Mouse (Mus musculus) myocyte (in vitro differentiated cells): ENCODE results near the gene Camsap2. TPM values are rescaled to one million over a fixed set of nuclear protein-coding genes. Genes with fewer than 3 reads are reported as not detected.

Source experiments
- H3K27me3 ChIP-seq: one replicate; pipeline ENCODE4 v1.6.1; 2011; ENCODE audit not compliant: control insufficient read depth, insufficient read depth, insufficient read length
- H3K36me3 ChIP-seq: one replicate; pipeline ENCODE4 v1.6.1; 2011; ENCODE audit not compliant: control insufficient read depth, insufficient read depth
- H3K4me2 ChIP-seq: one replicate; pipeline ENCODE4 v1.6.1; 2011; ENCODE audit warnings: low read depth, control low read depth
- H3K4me3 ChIP-seq: one replicate; pipeline ENCODE4 v1.5.1; 2011; ENCODE audit warnings: mild to moderate bottlenecking, control low read depth, moderate library complexity
- H3K79me2 ChIP-seq: one replicate; pipeline ENCODE4 v1.6.1; 2011; ENCODE audit not compliant: control insufficient read depth, insufficient read depth
- H3ac ChIP-seq: one replicate; pipeline ENCODE4 v1.6.1; 2011; ENCODE audit not compliant: control insufficient read depth, insufficient read length
- CEBPB ChIP-seq: IDR thresholded peaks from 2 replicates; pipeline ENCODE4 v1.6.1; 2011; ENCODE audit warnings: mild to moderate bottlenecking, moderate library complexity; ENCODE audit not compliant: poor library complexity, insufficient read depth, severe bottlenecking
- E2F4 ChIP-seq: IDR thresholded peaks from one replicate; pipeline ENCODE4 v1.6.1; 2011; ENCODE audit warnings: mild to moderate bottlenecking, control low read depth, moderate library complexity; ENCODE audit not compliant: insufficient read depth
- MAX ChIP-seq: IDR thresholded peaks from one replicate; pipeline ENCODE4 v1.6.1; 2011; ENCODE audit warnings: low read depth, mild to moderate bottlenecking, control low read depth
- MYOD1 ChIP-seq, 3 experiments: IDR thresholded peaks; one replicate each; pipeline ENCODE4 v1.6.1; 2011; ENCODE audit warnings: control low read depth in 2 of 3, low read depth in 2 of 3, mild to moderate bottlenecking in 2 of 3, moderate library complexity in 1 of 3; ENCODE audit not compliant: insufficient read length in 2 of 3, control insufficient read depth in 1 of 3
- MYOG ChIP-seq, 3 experiments: IDR thresholded peaks; one replicate each; pipeline ENCODE4 v1.6.1; 2011; ENCODE audit warnings: control low read depth in 2 of 3, low read depth in 2 of 3, mild to moderate bottlenecking in 2 of 3; ENCODE audit not compliant: insufficient read length in 2 of 3, control insufficient read depth in 1 of 3, insufficient read depth in 1 of 3
- POLR2A ChIP-seq: IDR thresholded peaks from one replicate; pipeline ENCODE4 v1.6.1; 2011; ENCODE audit warnings: low read depth, mild to moderate bottlenecking, control low read depth, moderate library complexity; ENCODE audit not compliant: insufficient read length
- POLR2AphosphoS2 ChIP-seq: IDR thresholded peaks from one replicate; pipeline ENCODE4 v1.6.1; 2011; ENCODE audit warnings: low read depth, control low read depth; ENCODE audit not compliant: insufficient read length
- REST ChIP-seq: IDR thresholded peaks from one replicate; pipeline ENCODE4 v1.6.1; 2011; ENCODE audit warnings: mild to moderate bottlenecking, control low read depth, moderate library complexity; ENCODE audit not compliant: insufficient read depth, insufficient read length
- SRF ChIP-seq: IDR thresholded peaks from one replicate; pipeline ENCODE4 v1.6.1; 2011; ENCODE audit warnings: low read depth; ENCODE audit not compliant: control insufficient read depth, insufficient read length
- TCF12 ChIP-seq: IDR thresholded peaks from one replicate; pipeline ENCODE4 v1.6.1; 2011; ENCODE audit warnings: mild to moderate bottlenecking, control low read depth; ENCODE audit not compliant: poor library complexity, insufficient read depth, severe bottlenecking
- TCF3 ChIP-seq: IDR thresholded peaks from one replicate; pipeline ENCODE4 v1.6.1; 2011; ENCODE audit warnings: low read depth, control low read depth; ENCODE audit not compliant: insufficient read length
- USF1 ChIP-seq: IDR thresholded peaks from one replicate; pipeline ENCODE4 v1.6.1; 2011; ENCODE audit warnings: low read depth, mild to moderate bottlenecking, control low read depth, moderate library complexity
- polyA plus RNA-seq: library from polyadenylated mRNA; unstranded; fragments of >200 nt; fragmentation: generic; extraction: Trizol; gene quantifications from one replicate; pipeline ENCODE4 v1.2.1, GENCODE M21; 2012; ENCODE audit warnings: missing spikeins

Camsap2 gene
- polyA plus RNA-seq, 1 experiment: 6.8 TPM

DNA sequence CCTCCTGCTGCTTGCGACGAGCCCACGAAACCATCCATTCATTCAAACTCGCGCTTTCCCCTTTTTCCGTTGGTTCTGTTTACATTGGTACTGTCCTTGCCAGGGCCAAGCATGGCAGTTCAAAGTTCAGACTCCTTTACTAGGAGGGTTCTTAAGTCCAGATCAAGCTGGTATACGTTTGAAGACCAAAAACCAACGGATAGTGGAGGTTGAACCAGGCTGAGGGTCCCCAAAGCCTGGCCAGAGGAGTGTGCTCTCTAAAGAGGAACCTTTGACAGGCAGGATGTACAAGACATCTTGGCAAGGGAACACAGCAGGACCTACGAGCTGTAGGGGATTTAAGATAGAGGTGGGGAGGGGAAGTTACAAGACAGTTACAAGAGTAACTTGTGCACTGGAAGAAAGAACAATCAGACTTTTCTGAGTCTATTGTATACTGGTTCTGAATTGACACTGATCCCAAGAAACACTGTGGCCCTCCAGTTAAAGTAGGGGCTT lies 111.3 kb downstream of the Camsap2 start:
- no peaks in the 10 kb centered on the region for H3K27me3 ChIP-seq
- peak overlapping the region; percentile 90 for H3K4me2 ChIP-seq
- H3K36me3 ChIP-seq: no peaks in the 10 kb centered on the region
- peak overlapping the region; percentile 34 for H3ac ChIP-seq
- peaks cover 36% of the 10 kb centered on the region for H3K79me2 ChIP-seq
- no peak for TF ChIP-seq MYOD1 (IDR thresholded peaks at IDR 0.05; ENCODE audit: control insufficient read depth in 1 of 3, insufficient read length in 2 of 3, low read depth in 2 of 3)
- no peak for TF ChIP-seq MAX
- TF ChIP-seq E2F4: no peak
- no peak for TF ChIP-seq MYOG (IDR thresholded peaks at IDR 0.05; ENCODE audit: control insufficient read depth in 1 of 3, insufficient read depth in 1 of 3, insufficient read length in 2 of 3, low read depth in 2 of 3)
- no peak for TF ChIP-seq POLR2A
- TF ChIP-seq SRF: no peak
- no peak for TF ChIP-seq TCF12
- no peak for TF ChIP-seq USF1
- TF ChIP-seq CEBPB: no peak
- TF ChIP-seq REST: no peak
- no peak for TF ChIP-seq POLR2AphosphoS2
- TF ChIP-seq TCF3: no peak
- peak overlapping the region; percentile 56 for H3K4me3 ChIP-seq

DNA sequence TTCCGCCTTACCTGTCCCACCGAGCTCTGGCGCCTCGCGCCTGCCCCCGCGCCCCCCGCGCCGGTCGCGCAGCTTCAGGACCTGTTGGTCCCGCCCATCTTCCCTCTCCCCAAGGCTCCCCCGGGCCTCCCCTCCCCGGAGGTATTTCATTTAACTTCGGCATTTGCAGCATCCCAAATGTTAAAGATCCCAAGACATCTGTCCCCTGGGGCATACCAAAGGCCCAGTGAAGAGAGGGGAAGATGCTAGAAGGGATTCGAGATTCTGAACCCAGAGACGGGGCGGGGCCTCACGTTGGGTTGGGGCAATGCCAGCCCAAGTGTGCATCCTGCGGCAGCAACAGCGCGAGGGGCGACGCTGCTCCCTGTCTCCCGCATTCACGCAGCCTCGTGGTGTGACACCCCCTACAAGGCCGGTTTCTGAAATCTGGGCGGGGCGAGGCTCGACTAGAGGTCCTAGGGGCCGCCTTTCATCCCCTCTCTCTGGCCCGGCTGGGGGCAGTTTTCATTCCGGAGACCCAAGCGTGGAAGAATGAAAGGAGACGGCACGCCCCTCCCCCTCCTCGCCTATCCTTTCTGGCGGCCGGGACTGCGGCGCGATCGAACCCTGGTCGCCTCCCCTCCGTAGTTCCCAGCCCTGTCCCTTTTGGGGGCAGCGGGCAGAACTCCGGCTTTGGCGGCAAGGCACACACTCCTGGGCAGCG lies 111.9 kb downstream of the Camsap2 start, which contains the start of gene Inava:
Inava (minus strand) TSS at position 373 of the 703 bp plus-strand sequence.
- peak within 1 kb of the TSS; percentile 90 for H3K4me2 ChIP-seq
- H3K36me3 ChIP-seq: no peaks in the 10 kb centered on the region
- H3K4me3 ChIP-seq: peak within 1 kb of the TSS; percentile 56
- TF ChIP-seq E2F4: no peak
- TF ChIP-seq TCF3: no peak
- TF ChIP-seq CEBPB: no peak
- TF ChIP-seq TCF12: no peak
- peak in 1 of 3 experiments; percentile 27 for TF ChIP-seq MYOG (IDR thresholded peaks at IDR 0.05; ENCODE audit: control insufficient read depth in 1 of 3, insufficient read depth in 1 of 3, insufficient read length in 2 of 3, low read depth in 2 of 3)
- TF ChIP-seq POLR2A: peak; percentile 72
- TF ChIP-seq MYOD1 (IDR thresholded peaks at IDR 0.05; ENCODE audit: control insufficient read depth in 1 of 3, insufficient read length in 2 of 3, low read depth in 2 of 3): no peak
- no peaks in the 10 kb centered on the region for H3K27me3 ChIP-seq
- peaks cover 41% of the 10 kb centered on the region for H3K79me2 ChIP-seq
- peak within 1 kb of the TSS; percentile 34 for H3ac ChIP-seq

DNA sequence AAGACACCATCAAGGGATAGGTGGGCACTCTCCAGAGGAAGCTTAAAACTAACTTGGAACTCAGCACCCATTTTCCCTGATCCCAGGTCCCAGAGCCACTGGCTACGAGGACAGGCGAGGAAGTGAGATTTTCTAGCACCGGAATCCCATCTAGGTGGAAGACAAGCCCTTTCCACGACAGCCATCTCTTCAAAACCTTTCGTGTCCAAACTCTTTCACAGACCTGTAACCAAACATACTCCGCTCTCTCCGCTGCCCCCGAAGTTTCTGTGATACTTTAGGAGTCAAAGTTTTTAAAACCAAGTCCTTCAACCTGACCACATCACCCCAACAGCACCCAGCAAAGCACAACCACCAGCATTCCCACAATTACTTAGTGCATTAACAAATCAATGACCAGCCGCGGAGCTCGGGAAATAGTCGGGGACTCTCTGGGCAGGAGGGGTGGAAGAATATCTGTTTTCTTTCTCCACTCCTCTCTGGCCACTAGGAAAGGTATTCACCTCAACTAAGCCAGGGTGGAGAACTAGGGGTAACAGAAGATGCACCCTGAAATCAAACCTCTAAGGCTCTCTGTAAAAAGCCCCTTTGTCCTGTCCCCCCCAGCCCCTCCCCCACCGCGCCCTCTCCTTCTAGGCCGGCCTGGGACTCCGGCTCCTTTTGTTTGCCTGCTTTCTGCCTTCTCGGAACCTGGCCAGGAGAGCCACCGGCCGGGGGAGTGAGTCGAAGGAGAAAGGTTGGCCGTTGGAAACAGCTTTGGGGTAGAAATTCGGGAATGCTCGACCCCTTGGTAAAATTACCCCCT lies 112.7 kb downstream of the Camsap2 start:
- Histone ChIP-seq H3K27me3 (no peaks in the 10 kb centered on the region), H3K36me3 (no peaks in the 10 kb centered on the region), H3K4me2 (peak overlapping the region; percentile 90), H3K79me2 (peaks cover 41% of the 10 kb centered on the region), H3K4me3 (peak overlapping the region; percentile 56), H3ac (peak overlapping the region; percentile 34)
- TF ChIP-seq CEBPB: no peak

DNA sequence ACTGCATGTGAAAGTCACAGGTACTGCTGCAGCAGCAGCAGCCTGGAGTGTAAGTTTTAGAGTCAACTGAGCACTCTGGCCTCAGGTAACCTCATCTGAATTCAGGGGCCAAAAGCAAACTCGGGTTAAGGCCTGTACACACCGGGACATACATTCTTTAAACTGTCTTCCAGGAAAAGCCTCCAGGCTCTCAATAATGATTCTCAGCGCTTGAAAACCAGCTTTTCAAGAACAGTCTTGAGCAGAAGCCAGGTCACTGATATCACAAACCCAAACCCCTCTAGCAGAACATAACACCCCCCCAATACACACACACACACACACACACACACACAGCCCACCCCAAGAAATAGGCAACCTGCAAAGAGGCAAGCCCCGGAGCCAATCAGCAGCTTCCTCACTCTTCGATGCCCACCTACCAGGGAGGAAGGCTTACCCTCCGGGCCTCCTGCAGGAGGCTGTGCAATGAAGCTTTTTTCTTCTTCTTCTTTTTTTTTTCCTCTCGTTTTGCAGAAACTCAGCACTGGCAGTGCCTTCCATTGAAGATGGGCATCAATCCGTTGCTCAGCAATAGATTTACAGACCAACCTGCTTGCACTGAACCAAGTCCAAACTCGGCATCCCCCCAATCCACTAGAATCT lies 113.5 kb downstream of the Camsap2 start:
- Histone ChIP-seq H3K4me3 (peak overlapping the region; percentile 56), H3K4me2 (peak overlapping the region; percentile 90), H3K27me3 (no peaks in the 10 kb centered on the region), H3K79me2 (peaks cover 45% of the 10 kb centered on the region), H3ac (no peak overlapping the region), H3K36me3 (no peaks in the 10 kb centered on the region)
- TF ChIP-seq MYOD1 (IDR thresholded peaks at IDR 0.05; ENCODE audit: control insufficient read depth in 1 of 3, insufficient read length in 2 of 3, low read depth in 2 of 3) (no peak), USF1 (no peak), REST (no peak), TCF3 (no peak), MYOG (IDR thresholded peaks at IDR 0.05; ENCODE audit: control insufficient read depth in 1 of 3, insufficient read depth in 1 of 3, insufficient read length in 2 of 3, low read depth in 2 of 3) (no peak), E2F4 (no peak), MAX (no peak), SRF (no peak), TCF12 (no peak), POLR2A (no peak), POLR2AphosphoS2 (no peak), CEBPB (no peak)
